Comparison of ENCODE assay signal across 8 mouse cellular contexts in genomic region chr3:97824011-97824711, GRCm38 (mm10).
DNase-seq lines count a peak whose midpoint lies in the region; ATAC-seq and TF ChIP-seq lines count a peak whose summit lies in the region.

No protein-coding gene starts in this region.

- peak overlapping the region; percentile 86 for H3K9ac ChIP-seq in heart, postnatal 0 days (replicated peaks; ENCODE audit: low read depth, low read length)

- TF ChIP-seq CTCF in embryonic fibroblast, embryonic 13.5 days (IDR thresholded peaks at IDR 0.05; ENCODE audit: borderline replicate concordance, insufficient read depth, low read length), result no peak
- TF ChIP-seq CTCF in heart, postnatal 0 days (IDR thresholded peaks at IDR 0.05; ENCODE audit: low read depth), result no peak

- under 1% methylated on average over 25 of the region's 29 CpGs for WGBS in heart, postnatal 0 days

- H3K27ac ChIP-seq in embryonic fibroblast, embryonic 13.5 days (ENCODE audit: insufficient read depth, low read length), result no peak overlapping the region
- peak overlapping the region; percentile 98 for H3K27ac ChIP-seq in heart, postnatal 0 days (ENCODE audit: low read depth)

- no peak for TF ChIP-seq POLR2A in embryonic fibroblast, embryonic 13.5 days (IDR thresholded peaks at IDR 0.05; ENCODE audit: low read depth, low read length)

- TF ChIP-seq EP300 in heart, postnatal 0 days (IDR thresholded peaks at IDR 0.05; ENCODE audit: low read depth), result no peak

- DNase-seq in ZHBTc4 (ENCODE audit: low read depth, low spot score), result peak; percentile 29
- peak; percentile 90 for DNase-seq in heart, postnatal 0 days (ENCODE audit: low spot score)
- peak; percentile 36 to 67 for DNase-seq in kidney, postnatal 25 days
- peak; percentile 40 for DNase-seq in mesoderm, embryonic 11.5 days (ENCODE audit: low read depth, low spot score)
- peak; percentile 27 to 66 for DNase-seq in spleen, postnatal 4 days (ENCODE audit: low spot score in 2 of 2)
- no peak for DNase-seq in frontal cortex, postnatal 36 days (ENCODE audit: low spot score in 2 of 2)
- DNase-seq in right cerebral cortex, postnatal 4 days, result no peak

- peak overlapping the region; percentile 25 for H3K4me3 ChIP-seq in embryonic fibroblast, embryonic 13.5 days (ENCODE audit: insufficient read depth, low read length)
- peak overlapping the region; percentile 79 for H3K4me3 ChIP-seq in heart, postnatal 0 days (ENCODE audit: low read depth, low read length)

- peak overlapping the region; percentile 72 for H3K4me2 ChIP-seq in heart, postnatal 0 days (ENCODE audit: low read depth, low read length)

- H3K36me3 ChIP-seq in heart, postnatal 0 days (replicated peaks; ENCODE audit: control insufficient read depth, insufficient read depth, low read length), result no peaks in the 10 kb centered on the region; the same call in 1 of the 2 replicates

- H3K9me3 ChIP-seq in heart, postnatal 0 days (replicated peaks; ENCODE audit: control insufficient read depth, low read length), result no peaks in the 10 kb centered on the region

- no peaks in the 10 kb centered on the region for H3K27me3 ChIP-seq in heart, postnatal 0 days (ENCODE audit: control insufficient read depth, insufficient read depth, low read length)

- ATAC-seq in heart, postnatal 0 days (ENCODE audit: insufficient read depth, low read depth), result peak; percentile 91

- peaks cover 6% of the 10 kb centered on the region for H3K4me1 ChIP-seq in embryonic fibroblast, embryonic 13.5 days (ENCODE audit: control insufficient read depth, insufficient read depth, low read length)
- H3K4me1 ChIP-seq in heart, postnatal 0 days (ENCODE audit: control insufficient read depth, insufficient read depth), result peaks cover 18% of the 10 kb centered on the region; the same call in 1 of the 2 replicates

Comparison
In these comparisons a context has a peak if more than half of its experiments do, and no peak if none do; other contexts are left out.
1. DNase-seq: peak in ZHBTc4 (single experiment), heart, postnatal 0 days (single experiment), kidney, postnatal 25 days (2 of 2), mesoderm, embryonic 11.5 days (single experiment) and spleen, postnatal 4 days (2 of 2); none in frontal cortex, postnatal 36 days (0 of 2) and right cerebral cortex, postnatal 4 days (single experiment).